Mouse (Mus musculus): ENCODE measurements around the gene Gm11397.
"Not testable (repeated sequence)": the region's sequence is repeated elsewhere in the genome, so short reads cannot be mapped to it uniquely, and the experiment has no call there.

Gene Gm11397

GRCm38 (mm10) chr13:33395461-33395860 lies at the start of gene Gm11397:
Gene Gm11397, plus strand, starts transcription at chr13:33395761.
- DNase-seq (ENCODE audit: low spot score) = not testable (repeated sequence)

GRCm38 (mm10) chr13:33356666-33357065 lies 38.9 kb upstream of the Gm11397 start:
- not testable (repeated sequence) for DNase-seq (ENCODE audit: low spot score)

GRCm38 (mm10) chr13:33432714-33433113 lies 37.2 kb downstream of the Gm11397 start:
- not testable (repeated sequence) for DNase-seq (ENCODE audit: low spot score)

Data from ovary, adult 18-20 months (tissue).